Mouse (Mus musculus): ENCODE measurements around the gene Mast3.

Gene Mast3

GRCm38 (mm10) chr8:70803761-70804480 is 933 bp downstream of the Mast3 start:
- in situ Hi-C loops (cut with MseI, MboI) = no loop called here

- in situ Hi-C loops (cut with MseI, MboI) = no loop called here
These were observed 1.9 kb downstream of the Mast3 start for GRCm38 (mm10) chr8:70802786-70803510.

GRCm38 (mm10) chr8:70801830-70802229 is 3.0 kb downstream of the Mast3 start:
- in situ Hi-C loops (cut with MseI, MboI) = no loop called here

GRCm38 (mm10) chr8:70801156-70801555 is 3.7 kb downstream of the Mast3 start:
- in situ Hi-C loops (cut with MseI, MboI) = no loop called here

GRCm38 (mm10) chr8:70800648-70801047 is 4.2 kb downstream of the Mast3 start:
- in situ Hi-C loops (cut with MseI, MboI) = no loop called here

GRCm38 (mm10) chr8:70798281-70798680 is 6.6 kb downstream of the Mast3 start:
- in situ Hi-C loops (cut with MseI, MboI) = no loop called here

GRCm38 (mm10) chr8:70797081-70798070 is 7.5 kb downstream of the Mast3 start:
- in situ Hi-C loops (cut with MseI, MboI) = no loop called here

GRCm38 (mm10) chr8:70796403-70797080 is 8.3 kb downstream of the Mast3 start:
- in situ Hi-C loops (cut with MseI, MboI) = no loop called here

GRCm38 (mm10) chr8:70795370-70795769 is 9.5 kb downstream of the Mast3 start:
- in situ Hi-C loops (cut with MseI, MboI) = no loop called here

GRCm38 (mm10) chr8:70794215-70794614 is 10.6 kb downstream of the Mast3 start:
- in situ Hi-C loops (cut with MseI, MboI) = no loop called here

- in situ Hi-C loops (cut with MseI, MboI) = no loop called here
These were observed 12.2 kb downstream of the Mast3 start for GRCm38 (mm10) chr8:70792700-70793099.

GRCm38 (mm10) chr8:70791975-70792691 is 12.7 kb downstream of the Mast3 start:
- in situ Hi-C loops (cut with MseI, MboI) = no loop called here

GRCm38 (mm10) chr8:70791294-70791701 is 13.6 kb downstream of the Mast3 start:
- in situ Hi-C loops (cut with MseI, MboI) = no loop called here

- in situ Hi-C loops (cut with MseI, MboI) = no loop called here
These were observed 14.0 kb downstream of the Mast3 start for GRCm38 (mm10) chr8:70790846-70791245.

GRCm38 (mm10) chr8:70789046-70789445 is 15.8 kb downstream of the Mast3 start:
- in situ Hi-C loops (cut with MseI, MboI) = no loop called here

- in situ Hi-C loops (cut with MseI, MboI) = no loop called here
These were observed 16.8 kb downstream of the Mast3 start for GRCm38 (mm10) chr8:70787941-70788667.

GRCm38 (mm10) chr8:70787051-70787445 is 17.8 kb downstream of the Mast3 start:
- in situ Hi-C loops (cut with MseI, MboI) = no loop called here

GRCm38 (mm10) chr8:70786291-70787050 is 18.4 kb downstream of the Mast3 start:
- in situ Hi-C loops (cut with MseI, MboI) = no loop called here

GRCm38 (mm10) chr8:70780093-70780492 is 24.8 kb downstream of the Mast3 start:
- in situ Hi-C loops (cut with MseI, MboI) = no loop called here
